Mouse (Mus musculus) mouse embryonic stem cell (cell line): ENCODE results near the gene Rab4a.

Experiments used
- in situ Hi-C, 2 experiments: fragments of 300-500 bp; cut with MboI; formaldehyde crosslinking; loops; 1 replicate in 1 of 2; 3 replicates in 1 of 2; pipeline ENCODE4 v1.14.3; 2019 to 2020; ENCODE audit warnings: low sequenced_read_pairs in 2 of 2, low pct_unique_long_range_greater_than_20kb in 1 of 2, mixed read lengths in 1 of 2; ENCODE audit not compliant: unreplicated experiment in 1 of 2

Gene Rab4a

DNA sequence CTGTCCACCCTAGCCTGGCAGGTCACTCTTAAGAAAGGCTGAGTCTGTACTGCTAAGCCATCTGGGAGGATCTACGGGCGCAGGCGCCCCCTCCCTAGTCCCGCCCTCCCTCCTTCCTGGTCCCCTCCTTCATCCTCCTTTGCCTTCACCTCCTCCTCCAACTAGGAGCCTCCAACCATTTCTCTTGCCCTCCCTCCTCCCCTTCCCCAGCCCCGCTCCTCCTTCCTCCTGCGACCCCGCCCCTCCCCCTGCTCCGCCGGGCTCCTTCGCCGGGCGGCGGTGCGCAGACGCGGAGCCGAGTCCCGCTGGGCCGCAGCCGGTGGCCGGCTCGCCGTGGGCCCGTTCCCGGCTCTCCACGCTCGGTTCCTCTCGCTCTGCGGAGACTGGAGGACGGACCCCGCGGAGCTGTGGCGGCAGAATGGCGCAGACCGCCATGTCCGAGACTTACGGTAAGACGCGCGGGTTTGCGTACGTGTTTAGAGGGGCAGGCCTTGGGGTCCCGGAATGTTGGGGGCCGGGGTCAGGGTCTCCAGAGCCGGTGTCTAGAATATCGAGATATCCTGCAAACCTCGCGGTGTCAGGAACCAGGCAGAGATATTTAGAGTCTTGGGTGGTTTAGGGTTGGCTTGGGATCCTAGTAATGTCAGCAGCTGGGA is at the start of gene Rab4a:
Gene Rab4a, plus strand, starts transcription at position 268 of the 656 bp plus-strand sequence.
- in situ Hi-C loops, result no loop called here

DNA sequence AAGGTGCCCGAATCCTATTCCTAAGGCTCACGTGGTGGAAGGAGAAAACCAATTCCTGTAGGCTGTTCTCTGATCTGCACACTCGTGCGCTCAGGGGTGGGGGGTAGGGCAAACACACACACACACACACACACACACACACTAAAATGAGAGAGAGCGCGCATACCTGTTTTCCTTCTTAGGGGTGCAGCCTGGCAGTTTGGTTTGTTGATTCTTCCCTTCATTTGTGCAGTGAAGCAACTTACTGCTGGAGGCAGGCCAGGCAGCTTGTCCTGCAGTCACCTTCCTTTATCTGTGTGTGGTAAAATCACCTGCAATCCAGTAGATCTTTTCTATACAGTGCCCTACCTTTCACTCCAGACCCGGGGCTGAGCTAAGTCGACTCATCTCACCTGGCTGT is 48.9 kb upstream of the Rab4a start:
- in situ Hi-C loops, result no loop called here

DNA sequence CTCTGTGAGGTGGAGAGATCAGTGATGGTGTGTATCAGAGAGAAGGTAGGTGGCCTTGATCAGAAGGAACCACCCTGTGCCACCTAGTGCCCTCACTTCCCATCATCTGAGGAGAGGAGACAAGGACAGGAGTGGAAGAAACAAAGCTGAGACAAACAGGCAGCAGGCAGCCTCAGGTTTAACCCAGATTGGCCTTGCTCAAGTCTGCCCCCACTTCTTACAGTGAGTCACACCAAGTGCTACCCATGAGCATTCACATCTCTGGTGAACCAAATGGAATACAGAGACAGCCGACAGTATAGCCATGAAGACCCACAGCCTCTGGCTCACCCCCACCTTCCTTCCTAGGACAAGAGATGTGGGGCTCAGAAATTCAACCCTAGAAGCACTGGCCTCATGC is 46.9 kb upstream of the Rab4a start:
- in situ Hi-C loops, result no loop called here

DNA sequence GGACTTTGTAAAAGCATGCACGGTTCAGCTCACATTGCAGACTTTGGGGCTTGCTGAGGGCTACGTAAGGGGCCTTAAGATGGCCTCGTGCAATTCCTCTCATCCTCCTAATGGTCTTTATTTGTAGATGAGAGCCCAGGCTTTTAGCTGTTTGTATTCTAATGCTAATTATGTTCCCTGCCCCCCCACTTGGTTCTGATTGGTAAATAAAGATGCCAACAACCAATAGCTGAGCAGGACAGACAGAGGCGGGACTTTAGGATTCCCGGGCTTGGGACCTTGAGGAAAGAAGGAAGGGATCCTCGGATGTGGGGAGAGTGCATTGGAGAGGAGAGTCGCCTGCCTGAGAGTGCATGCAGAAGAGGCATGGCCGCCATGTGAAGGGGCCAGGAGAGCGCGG is 45.9 kb upstream of the Rab4a start:
- in situ Hi-C loops, result no loop called here

DNA sequence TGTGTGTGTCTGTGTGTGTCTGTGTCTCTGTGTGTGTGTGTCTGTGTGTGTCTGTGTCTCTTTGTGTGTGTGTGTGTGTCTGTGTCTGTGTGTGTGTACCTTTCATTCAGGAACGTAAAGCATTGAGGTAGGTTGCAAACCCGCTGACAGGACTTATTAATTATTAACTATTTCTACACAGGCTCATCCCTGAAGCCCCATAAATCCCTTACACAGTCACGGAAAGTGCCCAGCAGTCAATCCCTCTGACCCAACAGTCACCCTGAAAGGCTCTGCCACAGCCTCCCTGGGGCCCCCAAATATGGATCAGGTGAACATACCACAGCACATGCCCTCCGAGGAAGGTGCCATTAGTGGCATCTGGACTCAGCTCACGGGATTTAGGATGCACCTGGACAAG is 45.2 kb upstream of the Rab4a start:
- in situ Hi-C loops, result no loop called here

DNA sequence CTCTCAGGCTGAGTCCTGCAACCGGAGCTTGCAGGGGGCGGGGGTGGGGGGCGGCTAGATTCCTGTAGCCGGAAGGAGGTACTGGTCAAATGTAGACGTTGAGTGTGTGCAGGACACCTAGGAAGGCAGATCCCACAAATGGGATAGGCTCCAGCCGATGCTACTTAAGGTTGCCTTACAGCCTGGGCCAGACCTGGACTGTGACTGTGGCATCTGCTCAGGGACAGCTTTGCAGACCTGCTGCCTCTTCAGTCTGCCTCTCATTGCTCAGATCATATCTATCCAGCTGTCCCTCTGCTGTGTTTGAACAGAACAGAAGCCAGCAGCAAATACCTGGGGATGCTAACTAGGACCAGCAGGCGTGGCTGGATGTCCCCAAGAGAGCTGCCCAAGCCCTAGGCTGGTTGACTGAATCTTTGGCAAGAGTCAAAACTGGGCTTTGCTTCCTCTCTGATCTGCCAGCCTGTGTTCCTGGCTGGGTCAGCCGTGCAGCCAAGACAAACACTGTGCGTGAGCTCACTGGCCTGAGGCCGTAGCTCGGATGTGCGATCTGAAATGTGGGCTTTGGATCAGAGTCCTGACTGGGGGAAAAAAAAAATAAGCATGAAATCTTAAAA is 44.4 kb upstream of the Rab4a start:
- in situ Hi-C loops, result no loop called here

DNA sequence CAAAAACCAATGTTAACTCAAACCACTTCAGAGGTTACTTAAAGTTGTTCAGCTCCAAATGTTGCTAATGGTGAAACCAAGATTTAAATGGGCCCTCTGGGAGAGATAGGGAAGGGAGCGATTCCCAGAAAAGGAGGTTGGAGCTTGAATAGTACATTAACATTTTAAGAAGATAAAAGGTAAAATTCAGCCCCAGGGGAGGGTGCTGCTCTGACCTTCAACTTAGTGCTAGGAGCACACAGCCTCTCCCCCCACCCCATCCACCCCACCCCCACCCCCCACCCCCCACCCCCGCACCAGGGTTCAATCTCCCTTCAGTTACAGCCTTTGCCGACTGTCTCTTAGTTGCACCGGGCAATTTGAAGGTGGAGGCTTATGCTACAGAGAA is 43.9 kb upstream of the Rab4a start:
- in situ Hi-C loops, result no loop called here

DNA sequence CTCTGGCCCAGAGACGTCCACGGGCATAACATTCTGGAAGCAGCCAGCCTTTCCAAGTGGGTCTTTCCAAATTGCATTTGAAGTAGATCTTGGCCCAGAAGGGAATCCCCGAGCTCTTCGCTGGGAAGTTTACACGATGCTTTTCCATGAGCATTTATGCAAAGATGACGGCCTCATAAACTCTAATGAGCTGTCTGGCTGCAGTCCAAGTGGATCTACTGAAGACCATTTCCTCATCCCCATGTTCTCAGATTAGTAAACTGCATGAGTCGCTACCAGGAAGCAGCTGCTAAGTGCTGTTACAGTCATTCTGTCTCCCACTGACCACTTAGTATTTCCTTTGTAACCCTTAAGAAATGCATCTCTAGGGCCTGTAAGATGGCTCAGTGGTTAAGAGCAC is 42.4 kb upstream of the Rab4a start:
- in situ Hi-C loops, result no loop called here

- in situ Hi-C loops, result loop anchor here in 1 of 2 experiments (5.0 kb wide), 1 partner anchor 117 kb away; no protein-coding TSS in a partner anchor
Observed at GRCm38 (mm10) chr8:123764671-123765070, 41.1 kb upstream of the Rab4a start.

GRCm38 (mm10) chr8:123766516-123766915 is 39.3 kb upstream of the Rab4a start:
- in situ Hi-C loops, result loop anchor here in 1 of 2 experiments (5.0 kb wide), 1 partner anchor 119 kb away; no protein-coding TSS in a partner anchor

- in situ Hi-C loops, result loop anchor here in 1 of 2 experiments (5.0 kb wide), 1 partner anchor 121 kb away; no protein-coding TSS in a partner anchor
Observed at GRCm38 (mm10) chr8:123767874-123768273, 37.9 kb upstream of the Rab4a start.

- in situ Hi-C loops, result loop anchor here in 1 of 2 experiments (5.0 kb wide), 1 partner anchor 121 kb away; no protein-coding TSS in a partner anchor
Observed at GRCm38 (mm10) chr8:123768492-123769356, 37.1 kb upstream of the Rab4a start.

GRCm38 (mm10) chr8:123773468-123773867 is 32.3 kb upstream of the Rab4a start:
- in situ Hi-C loops, result no loop called here

GRCm38 (mm10) chr8:123774491-123774890 is 31.3 kb upstream of the Rab4a start:
- in situ Hi-C loops, result no loop called here

DNA sequence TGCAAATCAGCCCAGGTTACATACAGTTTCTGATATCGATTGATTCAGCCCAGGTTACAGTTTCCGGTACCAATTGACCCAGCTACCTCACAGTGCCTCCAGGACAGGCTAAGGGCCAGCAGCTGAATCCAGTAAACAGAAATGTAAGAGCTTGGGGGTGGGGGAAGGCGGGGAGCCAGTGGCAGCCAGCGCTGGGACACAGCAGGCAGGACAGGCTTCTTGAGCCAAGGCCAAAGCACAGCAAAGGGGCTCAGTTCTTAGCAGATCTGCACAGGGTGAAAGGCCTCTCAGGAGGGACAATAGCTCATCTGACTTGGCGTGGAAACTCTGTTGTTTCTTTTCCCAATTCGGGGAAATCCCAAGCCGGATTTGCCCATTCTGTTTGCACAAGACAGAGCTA is 28.5 kb upstream of the Rab4a start:
- in situ Hi-C loops, result no loop called here

DNA sequence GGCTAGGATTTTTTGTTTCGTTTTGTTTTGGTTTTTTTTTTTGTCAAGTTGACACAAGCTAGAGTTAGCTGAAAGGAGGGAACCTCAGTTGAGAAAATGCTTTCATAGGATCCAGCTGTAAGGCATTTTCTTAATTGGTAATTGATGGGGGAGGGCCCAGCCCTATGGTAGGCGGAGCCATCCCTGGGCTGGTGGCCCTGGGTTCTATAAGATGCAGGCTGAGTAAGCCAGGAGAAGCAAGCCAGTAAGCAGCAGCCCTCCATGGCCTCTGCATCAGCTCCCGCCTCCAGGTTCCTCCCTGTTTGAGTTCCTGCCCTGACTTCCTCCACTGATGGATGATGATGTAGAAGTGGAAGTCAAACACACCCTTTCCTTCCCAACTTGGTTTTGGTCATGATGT is 25.3 kb upstream of the Rab4a start:
- in situ Hi-C loops, result no loop called here

DNA sequence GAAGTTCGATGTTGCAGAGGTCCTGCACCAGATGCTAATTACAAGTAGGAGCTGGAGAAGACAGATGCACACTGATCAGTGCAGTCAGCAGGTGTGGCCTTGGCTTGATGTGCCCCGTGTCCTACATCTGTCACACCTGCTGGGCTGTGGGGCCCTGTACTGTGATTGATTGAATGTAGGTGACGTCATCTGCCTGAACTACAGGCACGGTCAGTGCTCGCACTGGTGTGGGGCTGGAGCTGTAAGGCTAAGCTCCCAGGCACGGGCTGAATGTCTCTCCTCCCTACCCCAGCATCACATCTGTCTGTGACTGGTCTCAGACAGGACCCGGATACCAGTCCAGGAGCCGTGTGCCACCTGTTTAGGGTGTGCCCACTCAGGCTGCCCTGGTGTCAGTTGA is 24.5 kb upstream of the Rab4a start:
- in situ Hi-C loops, result no loop called here

DNA sequence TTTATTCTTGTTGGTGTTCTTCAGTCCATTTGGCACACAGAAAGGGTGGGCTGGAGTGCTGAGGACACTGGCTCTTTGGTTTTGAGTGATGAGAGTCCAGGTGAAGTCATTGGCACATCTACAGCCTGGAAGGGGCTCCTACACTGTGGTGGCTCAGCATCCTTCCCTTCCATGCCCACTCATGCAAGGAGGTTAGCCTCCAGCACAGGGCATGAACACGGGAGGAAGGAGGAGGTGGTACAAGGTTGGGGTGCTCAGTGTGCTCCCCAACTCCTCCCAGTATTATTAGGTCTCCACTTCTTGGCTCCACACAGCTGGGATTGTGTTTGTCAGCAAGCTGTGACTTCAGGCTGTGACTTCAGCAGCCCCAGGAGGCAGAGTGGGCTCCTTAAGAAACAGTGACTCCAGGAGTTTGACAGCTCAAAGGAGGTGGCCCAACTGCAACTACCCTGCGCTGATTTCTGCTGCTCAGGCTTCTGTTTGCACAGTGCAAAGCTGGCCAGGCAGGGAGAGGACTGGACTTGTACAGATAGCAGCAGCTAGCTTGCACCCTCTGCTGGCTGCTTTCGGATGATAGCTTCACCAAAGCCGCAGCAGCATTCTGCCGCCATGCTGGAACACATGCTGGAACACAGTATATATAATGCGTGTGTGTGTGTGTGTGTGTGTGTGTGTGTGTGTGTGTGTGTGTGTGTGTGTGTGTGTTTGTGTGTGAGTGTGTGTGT is 22.1 kb upstream of the Rab4a start:
- in situ Hi-C loops, result no loop called here

DNA sequence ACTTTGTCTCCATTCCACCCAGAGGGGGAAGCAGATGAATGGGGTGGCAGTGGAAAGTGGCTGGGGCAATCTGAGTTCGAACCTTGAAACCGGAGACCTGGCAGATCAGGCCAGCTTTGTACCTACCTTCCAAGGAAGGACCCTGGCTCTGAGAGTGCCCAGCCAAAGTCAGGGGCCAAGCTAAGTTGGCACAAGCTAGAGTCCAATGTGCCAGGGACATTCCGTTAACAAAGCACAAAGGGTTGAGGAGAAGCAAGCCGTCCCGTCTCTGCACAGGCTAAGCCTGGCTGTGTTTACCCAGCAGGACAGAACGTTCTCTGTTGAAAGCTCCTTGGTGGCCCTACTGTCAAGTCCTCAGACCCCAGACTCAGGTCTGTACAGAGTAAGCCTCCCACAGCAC is 19.6 kb upstream of the Rab4a start:
- in situ Hi-C loops, result no loop called here
